Mouse (Mus musculus) right cerebral cortex, adult 2 months (tissue): ENCODE measurements at regions not wholly inside any gene's neighbourhood (a gene's known extent, or its start where the extent isn't known, plus 50 kb on each side); places are given as distances from the start of the nearest gene placed in this dataset.

Source experiments
- DNase-seq, 2 experiments: peaks; one replicate each; pipeline ENCODE4 v3.0.0; 2021 to 2022; ENCODE audit warnings: low spot score in 2 of 2

DNA sequence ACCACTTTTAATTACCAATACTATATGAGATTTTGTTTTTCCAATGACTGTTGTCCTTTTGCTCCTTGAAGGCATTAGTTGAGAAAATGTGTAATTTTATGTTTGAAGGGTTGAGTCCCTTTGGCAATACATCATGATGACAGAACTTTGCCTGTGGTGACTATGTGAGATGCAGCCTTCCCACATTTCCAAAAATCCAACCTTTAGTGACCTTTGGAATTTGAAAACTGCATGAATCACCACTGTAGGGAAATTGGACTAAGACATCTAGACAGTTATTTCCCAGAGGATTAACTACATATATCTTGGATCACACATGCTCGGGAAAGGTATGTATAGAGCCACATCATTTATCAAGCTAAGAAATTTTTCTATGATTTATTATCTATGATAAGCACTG lies 57.7 kb downstream of the Fbxo5 start:
- no peak for DNase-seq

DNA sequence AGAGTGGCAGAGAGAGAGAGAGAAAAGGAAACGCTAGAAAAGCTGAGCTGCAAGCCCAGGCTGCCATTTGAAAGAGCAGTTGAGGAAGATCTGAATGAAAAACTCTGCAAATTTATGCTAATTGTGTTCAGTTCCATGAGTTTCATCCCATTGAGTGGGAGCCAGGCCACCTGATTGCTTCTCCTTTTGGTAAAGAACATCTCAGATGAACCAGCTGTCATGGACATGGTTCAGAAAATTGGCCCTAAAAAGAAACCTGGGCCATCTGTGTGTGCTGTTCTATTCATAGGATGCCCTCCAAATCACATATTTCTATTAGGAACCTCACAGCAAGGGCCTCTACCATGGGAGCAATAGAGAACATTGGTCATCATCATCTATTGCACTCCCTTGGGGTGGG lies 70.3 kb downstream of the Fbxo5 start:
- peak in 1 of 2 experiments; percentile 10 for DNase-seq

DNA sequence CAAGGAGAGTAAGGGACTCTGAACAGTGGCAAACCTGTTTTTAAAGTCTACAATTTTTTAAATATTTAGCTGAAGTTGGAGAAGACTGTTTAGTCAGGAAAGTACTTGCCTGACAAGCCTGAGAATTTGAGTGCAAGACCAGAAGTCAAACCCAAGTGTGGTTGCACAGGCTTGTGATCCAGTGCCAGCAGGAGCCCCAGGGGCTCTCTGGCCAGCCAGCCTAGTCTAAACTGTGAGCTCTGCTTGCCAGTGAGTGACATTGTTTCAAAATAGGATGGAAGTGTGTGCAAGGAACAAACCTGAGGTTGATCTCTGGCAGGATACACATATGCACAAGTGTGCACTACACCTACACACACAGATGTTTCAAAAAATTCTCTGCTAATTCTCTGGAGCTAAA lies 60.8 kb downstream of the Vip start:
- no peak for DNase-seq

DNA sequence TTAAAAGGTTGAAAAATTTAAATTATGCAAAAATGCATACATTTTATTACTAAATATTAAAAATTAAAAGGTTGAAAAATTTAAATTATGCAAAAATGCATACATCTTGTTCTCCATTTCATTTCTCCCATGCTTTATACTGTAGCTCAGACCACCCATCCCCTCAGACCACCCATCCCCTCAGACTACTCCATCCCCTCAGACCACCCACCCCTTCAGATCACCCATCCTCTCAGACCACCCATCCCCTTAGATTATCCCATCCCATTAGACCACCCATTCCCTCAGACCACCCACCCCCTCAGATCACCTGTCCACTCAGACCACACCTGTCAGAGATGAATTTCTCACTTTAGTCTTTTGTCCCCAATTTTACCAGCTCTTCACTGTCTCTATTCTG lies 58.4 kb downstream of the Vip start:
- no peak for DNase-seq
